Mouse (Mus musculus) CH12.LX (cell line): Measurements from ENCODE around the gene Ift74. TPM values are rescaled to one million over a fixed set of nuclear protein-coding genes. Genes with fewer than 3 reads are reported as not detected.

ENCODE experiments used
- DNase-seq: peaks from one replicate; pipeline ENCODE4 v3.0.0-alpha.2; 2013; ENCODE audit errors: extremely low read depth
- H3K27ac ChIP-seq: 2 replicates; pipeline ENCODE4 v1.5.1; 2012; ENCODE audit warnings: low read depth, mild to moderate bottlenecking, control low read depth, moderate library complexity; ENCODE audit not compliant: insufficient read depth
- H3K27me3 ChIP-seq: replicated peaks from 2 replicates; pipeline ENCODE3; 2012; ENCODE audit warnings: inconsistent platforms
- H3K36me3 ChIP-seq, 2 experiments: replicated peaks in 1 of 2; 2 replicates each; pipeline versions ENCODE3 to v1.6.1; 2012; ENCODE audit warnings: inconsistent platforms in 1 of 2, low read length in 1 of 2, mild to moderate bottlenecking in 1 of 2, mixed read lengths in 1 of 2, moderate library complexity in 1 of 2; ENCODE audit not compliant: control insufficient read depth in 1 of 2, insufficient read depth in 1 of 2
- H3K4me1 ChIP-seq, 2 experiments: 2 replicates each; pipeline ENCODE4 v1.6.1; 2012; ENCODE audit warnings: inconsistent platforms in 1 of 2, moderate library complexity in 1 of 2; ENCODE audit not compliant: insufficient read depth in 2 of 2, control insufficient read depth in 1 of 2
- H3K4me2 ChIP-seq: 2 replicates; pipeline ENCODE4 v1.6.1; 2012; ENCODE audit warnings: low read depth, mild to moderate bottlenecking, control low read depth; ENCODE audit not compliant: poor library complexity, insufficient read depth, severe bottlenecking
- H3K4me3 ChIP-seq, 3 experiments: fragments of 150-350 bp in 1 of 3; sonication (generic) in 1 of 3; replicated peaks in 1 of 3; 2 replicates each; pipeline versions ENCODE3 to v1.5.1; 2011 to 2012; ENCODE audit warnings: low read depth in 2 of 3, low read length in 2 of 3, mild to moderate bottlenecking in 2 of 3, moderate library complexity in 2 of 3, control low read depth in 1 of 3, improper control_type of control experiment in 1 of 3, inconsistent platforms in 1 of 3, mixed read lengths in 1 of 3; ENCODE audit not compliant: poor library complexity in 1 of 3
- H3K79me2 ChIP-seq: replicated peaks from 2 replicates; pipeline ENCODE4 v1.6.1; 2012; ENCODE audit warnings: mild to moderate bottlenecking, moderate library complexity; ENCODE audit not compliant: control insufficient read depth, poor library complexity, insufficient read depth, severe bottlenecking; ENCODE audit errors: extremely low read depth
- H3K9ac ChIP-seq: 2 replicates; pipeline ENCODE4 v1.6.1; 2012; ENCODE audit warnings: low read depth, mild to moderate bottlenecking, control low read depth, moderate library complexity; ENCODE audit not compliant: insufficient read depth
- H3K9me3 ChIP-seq: replicated peaks from 2 replicates; pipeline ENCODE3; 2012; ENCODE audit warnings: low read length, inconsistent platforms, mixed read lengths
- CHD1 ChIP-seq: IDR thresholded peaks from 2 replicates; pipeline ENCODE4 v1.6.1; 2012; ENCODE audit warnings: low read depth, low read length, improper control_type of control experiment, inconsistent platforms
- CHD2 ChIP-seq: IDR thresholded peaks from 2 replicates; pipeline ENCODE4 v1.6.1; 2011; ENCODE audit warnings: low read length, improper control_type of control experiment
- CTCF ChIP-seq, 2 experiments: IDR thresholded peaks in 1 of 2; conservative IDR thresholded peaks in 1 of 2; 2 replicates each; pipeline ENCODE4 v1.5.1; 2011 to 2012; ENCODE audit warnings: low read depth in 2 of 2, low read length in 2 of 2, improper control_type of control experiment in 1 of 2, inconsistent platforms in 1 of 2, mild to moderate bottlenecking in 1 of 2, moderate library complexity in 1 of 2
- E2F4 ChIP-seq: IDR thresholded peaks from 2 replicates; pipeline ENCODE4 v1.6.1; 2011; ENCODE audit warnings: low read depth, low read length, improper control_type of control experiment; ENCODE audit not compliant: insufficient replicate concordance
- ELF1 ChIP-seq: IDR thresholded peaks from 2 replicates; pipeline ENCODE4 v1.6.1; 2014; ENCODE audit warnings: low read depth, mild to moderate bottlenecking, inconsistent platforms, low read length, improper control_type of control experiment
- EP300 ChIP-seq: IDR thresholded peaks from 2 replicates; pipeline ENCODE4 v1.6.1; 2011; ENCODE audit warnings: low read length, improper control_type of control experiment
- IRF4 ChIP-seq: IDR thresholded peaks from 2 replicates; pipeline ENCODE4 v1.6.1; 2014; ENCODE audit warnings: low read depth, mild to moderate bottlenecking, inconsistent platforms, low read length, improper control_type of control experiment
- MAFK ChIP-seq: IDR thresholded peaks from 2 replicates; pipeline ENCODE4 v1.6.1; 2011; ENCODE audit warnings: low read length, improper control_type of control experiment; ENCODE audit not compliant: insufficient replicate concordance
- MAX ChIP-seq: IDR thresholded peaks from 2 replicates; pipeline ENCODE4 v1.6.1; 2011; ENCODE audit warnings: low read length, improper control_type of control experiment
- MXI1 ChIP-seq: IDR thresholded peaks from 2 replicates; pipeline ENCODE4 v1.6.1; 2011; ENCODE audit warnings: mild to moderate bottlenecking, low read depth, low read length, improper control_type of control experiment
- MYC ChIP-seq: IDR thresholded peaks from 2 replicates; pipeline ENCODE4 v1.6.1; 2011; ENCODE audit warnings: low read depth, mild to moderate bottlenecking, improper control_type of control experiment, low read length
- NELFE ChIP-seq: IDR thresholded peaks from 2 replicates; pipeline ENCODE4 v1.6.1; 2011; ENCODE audit warnings: low read depth, low read length, improper control_type of control experiment
- NRF1 ChIP-seq: IDR thresholded peaks from 2 replicates; pipeline ENCODE4 v1.6.1; 2014; ENCODE audit warnings: low read depth, mild to moderate bottlenecking, inconsistent platforms, low read length, improper control_type of control experiment, moderate library complexity
- PAX5 ChIP-seq: IDR thresholded peaks from 2 replicates; pipeline ENCODE4 v1.6.1; 2012; ENCODE audit warnings: low read length, inconsistent platforms, mixed read lengths
- POLR2A ChIP-seq: IDR thresholded peaks from 2 replicates; pipeline ENCODE4 v1.6.1; 2011; ENCODE audit warnings: low read depth, mild to moderate bottlenecking, improper control_type of control experiment, low read length
- POLR2AphosphoS2 ChIP-seq: IDR thresholded peaks from 2 replicates; pipeline ENCODE4 v1.6.1; 2011; ENCODE audit warnings: low read depth, low read length, improper control_type of control experiment
- RCOR1 ChIP-seq: conservative IDR thresholded peaks from 2 replicates; pipeline ENCODE4 v1.6.1; 2012; ENCODE audit warnings: low read depth, mild to moderate bottlenecking, inconsistent platforms, low read length, improper control_type of control experiment
- SIN3A ChIP-seq: IDR thresholded peaks from 2 replicates; pipeline ENCODE4 v1.6.1; 2012; ENCODE audit warnings: low read length, improper control_type of control experiment, inconsistent platforms
- TBP ChIP-seq: conservative IDR thresholded peaks from 2 replicates; pipeline ENCODE4 v1.6.1; 2011; ENCODE audit warnings: low read depth, low read length, improper control_type of control experiment
- TCF12 ChIP-seq: IDR thresholded peaks from 2 replicates; pipeline ENCODE4 v1.6.1; 2014; ENCODE audit warnings: low read depth, mild to moderate bottlenecking, inconsistent platforms, low read length, improper control_type of control experiment
- USF1 ChIP-seq: IDR thresholded peaks from 2 replicates; pipeline ENCODE4 v1.6.1; 2014; ENCODE audit warnings: low read depth, mild to moderate bottlenecking, inconsistent platforms, low read length, improper control_type of control experiment
- USF2 ChIP-seq: conservative IDR thresholded peaks from 2 replicates; pipeline ENCODE4 v1.6.1; 2011; ENCODE audit warnings: low read depth, low read length, improper control_type of control experiment
- ZC3H11A ChIP-seq: IDR thresholded peaks from 2 replicates; pipeline ENCODE4 v1.6.1; 2012; ENCODE audit warnings: low read depth, mild to moderate bottlenecking, inconsistent platforms, low read length, improper control_type of control experiment
- ZMIZ1 ChIP-seq: IDR thresholded peaks from 2 replicates; pipeline ENCODE4 v1.6.1; 2012; ENCODE audit warnings: low read depth, mild to moderate bottlenecking, inconsistent platforms, low read length, improper control_type of control experiment
- ZNF384 ChIP-seq: IDR thresholded peaks from 2 replicates; pipeline ENCODE4 v1.6.1; 2012; ENCODE audit warnings: low read depth, low read length, improper control_type of control experiment, inconsistent platforms
- dilution Hi-C: fragments of 300-500 bp; cut with MboI; formaldehyde crosslinking; loops from 2 replicates; pipeline ENCODE4 v1.14.3; 2020; ENCODE audit warnings: low sequenced_read_pairs; ENCODE audit not compliant: extremely low pct_unique_long_range_greater_than_20kb, extremely low pct_ligation_motif_present
- in situ Hi-C: fragments of 300-500 bp; cut with MboI; formaldehyde crosslinking; loops from 3 replicates; pipeline ENCODE4 v1.14.3; 2019; ENCODE audit warnings: low sequenced_read_pairs, low pct_ligation_motif_present, low pct_unique_long_range_greater_than_20kb, mixed read lengths
- polyA plus RNA-seq: library from polyadenylated mRNA; unstranded; fragments of >175 nt; gene quantifications from 2 replicates; pipeline ENCODE4 v1.2.1, GENCODE M21; 2012; ENCODE audit warnings: low read depth; ENCODE audit not compliant: insufficient read length
- total RNA-seq, 2 experiments: library from RNA; depleted of rRNA; stranded (reverse); fragments of 300-350 nt in 1 of 2; fragments of >200 nt in 1 of 2; gene quantifications; 2 replicates each; pipeline ENCODE4 v1.2.3; 2012 to 2014

Gene Ift74
- total and polyA plus RNA-seq, 3 experiments = 5.9 to 15.0 (median 12.5) TPM

GRCm38 (mm10) chr4:94715166-94715565 lies 100.9 kb downstream of the Ift74 start:
- dilution Hi-C loops (no loop called here), in situ Hi-C loops (no loop called here)
- no peak overlapping the region for H3K27ac ChIP-seq
- H3K4me1 ChIP-seq = no peaks in the 10 kb centered on the region
- H3K9ac ChIP-seq = no peak overlapping the region
- H3K9me3 ChIP-seq = no peaks in the 10 kb centered on the region
- H3K4me2 ChIP-seq = peak overlapping the region; percentile 67; the same call in 1 of the 2 replicates
- no peak for TF ChIP-seq MAX
- TF ChIP-seq POLR2AphosphoS2 = no peak
- no peak for TF ChIP-seq POLR2A
- no peak for TF ChIP-seq MAFK
- TF ChIP-seq SIN3A = no peak
- no peak for TF ChIP-seq ELF1
- TF ChIP-seq USF1 = no peak
- no peak for TF ChIP-seq NRF1
- TF ChIP-seq TCF12 = no peak
- no peak for TF ChIP-seq PAX5
- no peak for TF ChIP-seq USF2
- TF ChIP-seq EP300 = no peak
- H3K4me3 ChIP-seq = no peak overlapping the region
- DNase-seq = no peak
- no peaks in the 10 kb centered on the region for H3K36me3 ChIP-seq
- no peaks in the 10 kb centered on the region for H3K27me3 ChIP-seq
- no peaks in the 10 kb centered on the region for H3K79me2 ChIP-seq

DNA sequence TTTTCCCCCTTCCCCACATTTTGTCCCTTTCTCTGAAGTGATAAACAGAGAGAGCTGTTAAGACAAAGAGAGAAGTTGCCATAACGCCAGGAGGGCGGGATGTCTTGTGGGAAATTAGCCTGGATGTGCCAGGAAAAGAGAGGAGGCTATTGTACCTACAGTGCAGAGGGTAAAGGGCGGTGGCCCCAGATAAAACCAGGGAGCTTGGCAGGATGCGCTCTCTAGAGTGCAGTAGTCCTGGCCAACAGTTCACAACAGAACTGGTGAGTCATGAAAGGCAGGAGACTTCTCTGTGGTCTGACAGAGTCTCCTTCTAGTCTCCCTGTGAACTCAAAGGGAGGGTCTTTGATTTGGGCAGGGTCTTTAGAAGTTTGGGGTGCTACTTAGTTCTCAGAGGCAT lies 111.5 kb downstream of the Ift74 start:
- H3K4me3 ChIP-seq = no peak overlapping the region
- H3K27me3 ChIP-seq = no peaks in the 10 kb centered on the region
- TF ChIP-seq CHD2 (no peak), ZMIZ1 (no peak), NELFE (no peak), EP300 (no peak), SIN3A (no peak), IRF4 (no peak), ZNF384 (no peak), ZC3H11A (no peak), TBP (no peak), MYC (no peak), RCOR1 (no peak), E2F4 (no peak), CTCF (conservative IDR thresholded peaks at IDR 0.05 in 1 of 2, IDR thresholded peaks at IDR 0.05 in 1 of 2; ENCODE audit: low read depth in 2 of 2, low read length in 2 of 2) (no peak), MXI1 (no peak), CHD1 (no peak)
- H3K4me1 ChIP-seq = no peaks in the 10 kb centered on the region
- no peaks in the 10 kb centered on the region for H3K79me2 ChIP-seq
- dilution Hi-C loops (no loop called here), in situ Hi-C loops (no loop called here)
- H3K9ac ChIP-seq = no peak overlapping the region
- H3K4me2 ChIP-seq = no peak overlapping the region
- H3K9me3 ChIP-seq = peaks cover 2% of the 10 kb centered on the region
- no peak overlapping the region for H3K27ac ChIP-seq
- DNase-seq = no peak
- H3K36me3 ChIP-seq = no peaks in the 10 kb centered on the region
